Mouse (Mus musculus): Measurements from ENCODE around the gene Olfr1023. TPM values are rescaled to one million over a fixed set of nuclear protein-coding genes. Genes with fewer than 3 reads are reported as not detected.

The Olfr1023 gene
- not detected for total RNA-seq (2021)
- long read RNA-seq, experiment 1: 0 reads
- long read RNA-seq, experiment 2: 0 reads

DNA sequence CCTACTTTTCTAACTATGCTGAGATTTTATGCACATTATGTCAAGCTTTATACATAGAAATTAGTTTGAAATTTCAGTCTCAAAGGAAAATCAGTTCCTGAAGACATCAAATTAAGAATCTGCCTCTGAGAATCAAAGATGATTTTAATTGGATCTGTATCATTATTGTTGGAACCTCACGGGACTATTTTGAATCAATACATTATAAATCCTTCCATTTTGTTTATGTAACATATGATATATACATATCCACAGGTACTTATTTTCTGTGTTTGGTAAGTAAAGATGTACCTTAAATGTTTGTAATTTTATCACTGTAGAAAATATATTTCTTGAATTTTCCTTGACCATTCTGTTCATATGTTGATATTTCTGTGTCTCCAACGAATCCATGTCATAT, at the start of gene Olfr1023:
Olfr1023 (plus strand) TSS at position 301 of the 400 bp plus-strand sequence.
- Histone ChIP-seq H3K4me3 (no peak within 1 kb of the TSS), H3K27ac (no peak within 1 kb of the TSS)
- intact Hi-C loops (cut with DNase I): no loop called here
- TF ChIP-seq CTCF (IDR thresholded peaks at IDR 0.05): no peak
- DNase-seq: no peak

DNA sequence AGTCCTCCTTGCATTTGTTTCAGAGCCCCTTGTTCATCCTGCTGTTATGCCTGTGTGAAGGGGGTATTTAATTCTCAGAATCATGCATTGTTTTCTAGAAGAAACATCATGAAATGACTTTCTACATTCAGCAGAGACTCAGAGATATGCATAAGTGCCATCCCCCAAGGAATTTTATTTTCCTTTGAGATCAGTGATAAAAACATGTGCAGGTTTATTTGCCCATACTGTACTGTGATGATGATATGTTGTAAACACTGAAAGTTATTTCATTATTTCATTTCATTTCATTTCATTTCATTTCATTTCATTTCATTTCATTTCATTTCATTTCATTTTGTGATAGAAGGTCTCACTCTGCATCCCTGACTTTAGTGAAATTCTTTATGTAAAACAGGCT, 40.1 kb upstream of the Olfr1023 start, which contains the start of gene Olfr1019:
Olfr1019 (minus strand) TSS at position 101 of the 400 bp plus-strand sequence.
- no peak for TF ChIP-seq CTCF (IDR thresholded peaks at IDR 0.05)
- intact Hi-C loops (cut with DNase I): no loop called here
- no peak for DNase-seq
- Histone ChIP-seq H3K4me3 (no peak within 1 kb of the TSS), H3K27ac (no peak within 1 kb of the TSS)

DNA sequence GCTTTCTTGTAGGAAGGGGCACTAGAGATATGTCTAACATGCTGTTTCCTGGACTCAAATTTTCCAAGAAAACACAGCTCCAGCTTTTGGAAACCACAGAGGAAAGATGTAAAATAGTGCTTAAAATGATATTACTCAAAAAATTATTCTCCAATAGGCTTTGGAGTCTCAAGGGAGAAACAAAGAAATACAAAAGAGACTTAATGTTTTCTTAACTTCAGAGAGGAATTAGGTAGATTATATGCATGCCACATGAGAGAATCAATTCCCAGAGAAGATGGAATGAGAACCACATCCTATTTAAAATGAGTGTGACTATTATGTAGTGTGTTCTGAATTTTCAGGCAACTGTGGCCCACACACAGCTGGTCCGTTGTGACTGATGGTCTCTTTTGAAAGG, 38.7 kb upstream of the Olfr1023 start, which contains the start of gene Olfr1020:
Olfr1020 (plus strand) TSS at position 301 of the 400 bp plus-strand sequence.
- no peak within 1 kb of the TSS for H3K4me3 ChIP-seq
- intact Hi-C loops (cut with DNase I): no loop called here
- no peak for TF ChIP-seq CTCF (IDR thresholded peaks at IDR 0.05)
- no peak within 1 kb of the TSS for H3K27ac ChIP-seq
- DNase-seq: no peak

DNA sequence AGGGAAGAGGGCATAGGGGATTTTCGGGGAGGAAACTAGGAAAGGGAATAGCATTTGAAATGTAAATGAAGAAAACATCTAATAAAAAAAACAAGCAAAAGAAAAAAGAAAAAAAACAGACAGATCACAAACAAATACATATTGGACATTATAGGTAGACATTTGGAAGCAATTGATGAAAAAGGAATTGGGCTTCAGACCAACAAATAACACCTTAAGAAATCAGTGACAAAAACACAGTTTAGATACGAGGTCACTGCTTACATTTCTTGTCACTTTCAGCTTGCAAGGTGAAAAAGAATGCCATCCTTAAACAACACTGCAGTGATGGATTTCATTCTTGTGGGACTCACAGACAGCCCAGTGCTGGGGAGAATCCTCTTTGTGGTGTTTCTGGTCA, 17.1 kb upstream of the Olfr1023 start, which contains the start of gene Olfr1022:
Olfr1022 (plus strand) TSS at position 301 of the 400 bp plus-strand sequence.
- no peak within 1 kb of the TSS for H3K27ac ChIP-seq
- no peak for TF ChIP-seq CTCF (IDR thresholded peaks at IDR 0.05)
- intact Hi-C loops (cut with DNase I): no loop called here
- H3K4me3 ChIP-seq: no peak within 1 kb of the TSS
- no peak for DNase-seq

DNA sequence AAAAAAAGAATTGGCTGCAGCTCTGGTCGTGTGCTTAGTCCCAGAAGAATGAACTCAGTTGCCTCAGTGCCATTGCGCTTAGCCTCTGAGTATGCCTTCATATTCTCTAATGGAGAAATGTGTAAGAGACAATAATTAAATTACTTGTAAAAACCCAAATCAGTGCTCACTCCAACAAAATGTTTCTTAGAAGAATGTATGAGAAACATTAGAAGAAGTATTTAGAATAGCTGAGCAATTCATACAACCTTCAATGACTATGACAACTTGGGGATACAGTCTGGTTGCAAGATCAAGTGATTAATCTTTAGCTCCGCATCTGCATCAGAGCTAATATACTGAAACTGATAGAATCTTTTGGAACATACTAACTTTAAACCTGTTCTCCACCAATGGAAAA, 19.5 kb downstream of the Olfr1023 start, which contains the start of gene Olfr1024:
Olfr1024 (minus strand) TSS at position 101 of the 400 bp plus-strand sequence.
- no peak within 1 kb of the TSS for H3K4me3 ChIP-seq
- no peak for DNase-seq
- TF ChIP-seq CTCF (IDR thresholded peaks at IDR 0.05): no peak
- intact Hi-C loops (cut with DNase I): no loop called here
- no peak within 1 kb of the TSS for H3K27ac ChIP-seq

DNA sequence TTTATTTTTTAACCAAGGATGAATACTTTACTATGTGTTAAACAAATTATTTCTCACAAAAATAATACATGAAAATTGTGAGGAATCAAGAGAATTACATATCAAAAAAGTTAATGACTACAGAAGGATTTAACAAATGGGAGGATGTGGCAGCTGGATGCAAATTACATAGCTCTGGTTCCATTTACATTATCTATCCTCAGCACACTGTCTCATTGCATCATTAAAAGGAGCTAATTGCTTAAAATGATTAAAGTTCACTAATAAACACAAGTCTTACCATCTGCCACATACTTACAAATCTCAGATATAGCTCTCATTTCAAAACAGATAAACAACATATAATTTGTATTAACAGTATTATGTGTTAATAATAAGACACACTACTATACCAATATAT, 27.8 kb downstream of the Olfr1023 start:
- no peak for DNase-seq
- no peak overlapping the region for H3K4me3 ChIP-seq
- H3K27ac ChIP-seq: no peak overlapping the region
- intact Hi-C loops (cut with DNase I): no loop called here
- no peak for TF ChIP-seq CTCF (IDR thresholded peaks at IDR 0.05)

DNA sequence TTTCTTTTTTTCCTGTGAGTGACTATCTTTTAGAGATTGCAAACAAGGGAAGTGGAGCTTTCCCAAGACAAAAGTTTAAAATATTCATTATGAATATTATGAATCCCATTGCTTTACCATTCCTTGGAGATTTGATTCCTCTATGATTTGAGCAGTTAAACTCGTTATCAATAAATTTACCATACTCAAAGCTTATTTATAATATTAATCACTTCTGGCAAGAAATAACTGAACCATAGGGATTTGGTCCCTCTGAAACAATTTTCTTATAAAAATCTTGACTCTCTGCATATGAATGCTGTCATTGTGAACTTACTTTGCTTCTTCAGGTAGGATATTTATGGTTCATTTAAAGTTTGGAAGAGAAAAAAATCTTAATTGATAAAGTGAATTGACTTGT, 29.5 kb downstream of the Olfr1023 start, which contains the start of gene Olfr1025-ps1:
Olfr1025-ps1 (plus strand) TSS at position 301 of the 400 bp plus-strand sequence.
- DNase-seq: no peak
- no peak for TF ChIP-seq CTCF (IDR thresholded peaks at IDR 0.05)
- Histone ChIP-seq H3K4me3 (no peak within 1 kb of the TSS), H3K27ac (no peak within 1 kb of the TSS)
- intact Hi-C loops (cut with DNase I): no loop called here

DNA sequence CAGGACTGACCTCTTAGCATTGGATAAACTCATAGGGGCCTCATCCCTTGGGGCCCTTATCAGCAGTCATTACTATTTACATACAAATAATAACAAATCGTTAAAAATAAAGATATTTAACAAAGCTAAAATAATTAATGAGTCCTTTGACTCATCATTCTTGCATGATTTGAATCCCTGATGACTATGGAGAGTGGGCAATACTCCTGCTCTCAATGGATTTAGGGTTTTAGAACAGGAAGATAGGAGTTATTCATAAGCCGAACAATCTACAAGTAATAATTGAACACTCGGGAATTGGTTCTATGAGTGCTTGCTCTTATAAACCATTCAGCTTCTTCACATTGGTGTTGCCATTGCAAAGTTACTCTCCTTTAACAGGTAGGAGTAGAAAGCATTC, 35.8 kb downstream of the Olfr1023 start, which contains the start of gene Olfr1026:
Olfr1026 (plus strand) TSS at position 301 of the 400 bp plus-strand sequence.
- no peak for TF ChIP-seq CTCF (IDR thresholded peaks at IDR 0.05)
- intact Hi-C loops (cut with DNase I): no loop called here
- Histone ChIP-seq H3K27ac (no peak within 1 kb of the TSS), H3K4me3 (no peak within 1 kb of the TSS)
- DNase-seq: no peak

Other genes with a start within 250 kb of the Olfr1023 start
- not detected for gene Olfr1002, start 234.9 kb upstream of the Olfr1023 start, total RNA-seq (2021)
- not detected for gene Olfr154, start 221.2 kb upstream of the Olfr1023 start, total RNA-seq (2021)
- not detected for gene Olfr1006, start 206.9 kb upstream of the Olfr1023 start, total RNA-seq (2021)
- not detected for gene Olfr1008, start 196.2 kb upstream of the Olfr1023 start, total RNA-seq (2021)
- gene Olfr1009, start 170.2 kb upstream of the Olfr1023 start, total RNA-seq (2021): not detected
- not detected for gene Olfr1012, start 122.9 kb upstream of the Olfr1023 start, total RNA-seq (2021)
- gene Olfr1013, start 118.5 kb upstream of the Olfr1023 start, total RNA-seq (2021): not detected
- not detected for gene Olfr1014, start 112.9 kb upstream of the Olfr1023 start, total RNA-seq (2021)
- gene Olfr1015, start 103.6 kb upstream of the Olfr1023 start, total RNA-seq (2021): not detected
- not detected for gene Olfr1016, start 83.1 kb upstream of the Olfr1023 start, total RNA-seq (2021)
- gene Olfr1018, start 67.2 kb upstream of the Olfr1023 start, total RNA-seq (2021): not detected
- gene Olfr1019, start 40.2 kb upstream of the Olfr1023 start, total RNA-seq (2021): not detected
- not detected for gene Olfr1020, start 38.6 kb upstream of the Olfr1023 start, total RNA-seq (2021)
- not detected for gene Olfr1022, start 17.0 kb upstream of the Olfr1023 start, total RNA-seq (2021)
- gene Olfr1024, start 19.4 kb downstream of the Olfr1023 start, total RNA-seq (2021): not detected
- gene Olfr1025-ps1, start 29.6 kb downstream of the Olfr1023 start, total RNA-seq (2021): not detected
- not detected for gene Olfr1026, start 35.9 kb downstream of the Olfr1023 start, total RNA-seq (2021)
- not detected for gene Olfr1028, start 64.8 kb downstream of the Olfr1023 start, total RNA-seq (2021)
- not detected for gene Olfr1029, start 88.3 kb downstream of the Olfr1023 start, total RNA-seq (2021)
- gene Olfr1030, start 93.6 kb downstream of the Olfr1023 start, total RNA-seq (2021): not detected
- gene Olfr1031, start 104.7 kb downstream of the Olfr1023 start, total RNA-seq (2021): not detected
- not detected for gene Olfr1032, start 119.9 kb downstream of the Olfr1023 start, total RNA-seq (2021)
- under 1 TPM in 1 of 2 experiments, not detected in 1; 0.14 TPM for gene Olfr1033, start 135.0 kb downstream of the Olfr1023 start, total RNA-seq (2021)
- gene Olfr1034, start 160.2 kb downstream of the Olfr1023 start, total RNA-seq (2021): not detected
- not detected for gene Olfr1036, start 188.4 kb downstream of the Olfr1023 start, total RNA-seq (2021)
- not detected for gene Olfr1037, start 201.7 kb downstream of the Olfr1023 start, total RNA-seq (2021)

Data from gastrocnemius, adult 2 months (tissue).